Comparison of ENCODE assay signal across 8 mouse cellular contexts in the genomic region with DNA sequence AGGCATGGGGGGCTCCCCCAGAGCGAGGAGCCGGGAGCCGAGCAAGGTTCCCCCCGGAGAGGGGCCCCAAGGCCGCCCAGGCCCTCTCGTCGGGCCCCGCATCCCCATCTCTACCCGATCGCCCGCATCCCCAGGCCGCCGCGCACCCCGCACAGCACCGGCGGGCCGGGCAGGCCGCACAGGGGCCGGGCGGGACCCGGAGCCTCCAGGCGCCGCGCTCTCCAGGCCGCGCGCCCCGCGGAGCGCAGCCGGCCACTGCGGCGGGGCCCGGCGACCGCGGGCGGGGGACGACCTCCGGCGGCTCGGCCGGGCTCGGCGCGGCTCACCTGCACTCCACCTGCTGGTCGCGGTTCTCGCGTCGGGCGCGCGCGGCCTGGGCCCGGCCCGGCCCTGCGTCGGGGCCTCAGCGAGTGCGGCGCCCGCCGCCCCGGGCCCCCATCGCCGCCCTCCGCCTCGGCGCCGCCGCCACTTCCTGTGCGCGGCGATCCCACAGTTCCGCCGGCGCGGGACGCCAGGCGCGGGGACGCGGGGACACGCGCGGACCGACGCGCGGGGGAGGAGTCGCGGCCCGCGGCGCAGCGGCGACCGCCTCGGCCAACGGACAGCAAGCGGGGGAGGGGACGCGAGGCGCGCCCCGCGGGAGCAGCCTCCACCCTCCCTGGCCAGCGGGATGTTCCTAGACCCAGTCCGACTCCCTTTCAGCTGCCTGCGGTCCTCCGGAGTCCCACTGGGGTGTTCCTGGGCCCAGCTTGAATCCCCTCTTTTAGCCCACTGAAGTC. TPM values are rescaled to one million over a fixed set of nuclear protein-coding genes. Genes with fewer than 3 reads are reported as not detected.
A peak's percentile ranks its signal among the peaks of the same experiment; 100 is the strongest.
DNase-seq lines count a peak whose midpoint lies in the region; ATAC-seq lines count a peak whose summit lies in the region.

A gene (minus strand): TSS at position 603 of the 779 bp plus-strand sequence.

- peak; percentile 17 for DNase-seq in ES-CJ7 (ENCODE audit: low read depth, low spot score)
- DNase-seq in cerebellum, postnatal 10 days: peak; percentile 79 to 80
- DNase-seq in frontal cortex, postnatal 36 days (ENCODE audit: low spot score in 2 of 2): peak; percentile 58 to 62
- DNase-seq in layer of hippocampus, postnatal 14 days (ENCODE audit: low spot score in 2 of 2): peak; percentile 46 to 66
- peak; percentile 76 for DNase-seq in lung, postnatal 10 days
- peak; percentile 71 for DNase-seq in ovary, postnatal 36 days (ENCODE audit: low spot score)
- DNase-seq in thymus, postnatal 14 days: peak; percentile 72

- H3K9ac ChIP-seq in hindbrain, embryonic 13.5 days: peak within 1 kb of the TSS; percentile 99

- peak; percentile 87 for ATAC-seq in hindbrain, embryonic 13.5 days (ENCODE audit: low FRiP score)

- H3K4me2 ChIP-seq in hindbrain, embryonic 13.5 days: peak within 1 kb of the TSS; percentile 88

- H3K9me3 ChIP-seq in hindbrain, embryonic 13.5 days: no peaks in the 10 kb centered on the region

- H3K4me1 ChIP-seq in hindbrain, embryonic 13.5 days (replicated peaks): peaks cover 45% of the 10 kb centered on the region

- under 1% methylated on average over 89 of the region's 113 CpGs for WGBS in hindbrain, embryonic 13.5 days

- peaks cover 4% of the 10 kb centered on the region; the same call in 1 of the 2 replicates for H3K36me3 ChIP-seq in hindbrain, embryonic 13.5 days

- H3K4me3 ChIP-seq in hindbrain, embryonic 13.5 days: peak within 1 kb of the TSS; percentile 98

- no peaks in the 10 kb centered on the region for H3K27me3 ChIP-seq in hindbrain, embryonic 13.5 days

- H3K27ac ChIP-seq in hindbrain, embryonic 13.5 days: peak within 1 kb of the TSS; percentile 85

RNA-seq across cellular contexts. Expression of the gene that starts here (rescaled TPM):
- 51.2 and 54.4 TPM in 2 replicates for polyA plus RNA-seq in hindbrain, embryonic 13.5 days (2015; fragmentation: Nextera tagmentation; extraction: Ambion mirVana)
- 100 to 1,000 TPM; 258 to 259 TPM for total RNA-seq in layer of hippocampus, postnatal 14 days (2021)

Comparison
In these comparisons a context has a peak if more than half of its experiments do, and no peak if none do; other contexts are left out.
1. Peak in every context shown above with its lines: DNase-seq, ATAC-seq, H3K4me3 ChIP-seq and H3K27ac ChIP-seq.
2. DNase-seq: peak in every context shown above with its lines; median percentile 80 in cerebellum, postnatal 10 days; 76 in lung, postnatal 10 days; 72 in thymus, postnatal 14 days; 71 in ovary, postnatal 36 days; 60 in frontal cortex, postnatal 36 days; 56 in layer of hippocampus, postnatal 14 days; 17 in ES-CJ7.